Mouse (Mus musculus) MEL (cell line): Measurements from ENCODE around the gene Rad18. TPM values are rescaled to one million over a fixed set of nuclear protein-coding genes. Genes with fewer than 3 reads are reported as not detected.

Source experiments
- DNase-seq: peaks from one replicate; pipeline ENCODE4 v3.0.0; 2011; ENCODE audit warnings: low read depth, low spot score
- H3K27ac ChIP-seq: 2 replicates; pipeline ENCODE4 v1.5.1; 2012; ENCODE audit warnings: low read depth, mild to moderate bottlenecking, control low read depth, low read length, moderate library complexity; ENCODE audit not compliant: control insufficient read depth
- H3K27me3 ChIP-seq, 2 experiments: fragments of 150-350 bp in 1 of 2; sonication (generic) in 1 of 2; 2 replicates each; pipeline ENCODE4 v1.6.1; 2012; ENCODE audit warnings: low read length in 2 of 2, mild to moderate bottlenecking in 2 of 2, improper control_type of control experiment in 1 of 2, moderate library complexity in 1 of 2; ENCODE audit not compliant: insufficient read depth in 2 of 2, control insufficient read depth in 1 of 2
- H3K36me3 ChIP-seq, 2 experiments: 2 replicates each; pipeline ENCODE4 v1.6.1; 2012 to 2014; ENCODE audit warnings: low read length in 2 of 2, improper control_type of control experiment in 1 of 2, inconsistent platforms in 1 of 2, mild to moderate bottlenecking in 1 of 2; ENCODE audit not compliant: insufficient read depth in 2 of 2, control insufficient read depth in 1 of 2
- H3K4me1 ChIP-seq, 2 experiments: fragments of 150-350 bp in 1 of 2; sonication (generic) in 1 of 2; 2 replicates each; pipeline ENCODE4 v1.6.1; 2012; ENCODE audit warnings: low read length in 2 of 2, improper control_type of control experiment in 1 of 2, mild to moderate bottlenecking in 1 of 2; ENCODE audit not compliant: insufficient read depth in 2 of 2, control insufficient read depth in 1 of 2
- H3K4me3 ChIP-seq, 2 experiments: fragments of 150-350 bp in 1 of 2; sonication (generic) in 1 of 2; 2 replicates each; pipeline ENCODE4 v1.5.1; 2012; ENCODE audit warnings: low read depth in 2 of 2, low read length in 2 of 2, mild to moderate bottlenecking in 2 of 2, moderate library complexity in 2 of 2, control low read depth in 1 of 2, improper control_type of control experiment in 1 of 2; ENCODE audit not compliant: control insufficient read depth in 1 of 2, insufficient read depth in 1 of 2
- H3K79me2 ChIP-seq: 2 replicates; pipeline ENCODE4 v1.6.1; 2012; ENCODE audit warnings: mild to moderate bottlenecking, low read length, moderate library complexity; ENCODE audit not compliant: control insufficient read depth, poor library complexity, insufficient read depth
- H3K9ac ChIP-seq: 2 replicates; pipeline ENCODE4 v1.6.1; 2012; ENCODE audit warnings: low read depth, mild to moderate bottlenecking, control low read depth, low read length, moderate library complexity; ENCODE audit not compliant: control insufficient read depth, poor library complexity, severe bottlenecking
- H3K9me3 ChIP-seq: fragments of 150-350 bp; sonication (generic); replicated peaks from 2 replicates; pipeline ENCODE4 v1.6.1; 2012; ENCODE audit warnings: mild to moderate bottlenecking, low read length, improper control_type of control experiment, moderate library complexity; ENCODE audit not compliant: insufficient read depth
- BHLHE40 ChIP-seq: IDR thresholded peaks from 2 replicates; pipeline ENCODE4 v1.6.1; 2012; ENCODE audit warnings: low read depth, mild to moderate bottlenecking, inconsistent platforms, low read length, improper control_type of control experiment, borderline replicate concordance
- CHD1 ChIP-seq: IDR thresholded peaks from 2 replicates; pipeline ENCODE4 v1.6.1; 2012; ENCODE audit warnings: low read depth, mild to moderate bottlenecking, inconsistent platforms, low read length, improper control_type of control experiment
- CHD2 ChIP-seq: IDR thresholded peaks from 2 replicates; pipeline ENCODE4 v1.6.1; 2011; ENCODE audit warnings: low read length, improper control_type of control experiment
- CTCF ChIP-seq, 3 experiments: IDR thresholded peaks in 2 of 3; conservative IDR thresholded peaks in 1 of 3; 2 replicates each; pipeline ENCODE4 v1.5.1; 2011 to 2012; ENCODE audit warnings: low read length in 3 of 3, low read depth in 2 of 3, mild to moderate bottlenecking in 2 of 3, improper control_type of control experiment in 1 of 3, inconsistent platforms in 1 of 3, mixed read lengths in 1 of 3, moderate library complexity in 1 of 3; ENCODE audit not compliant: control insufficient read depth in 1 of 3, insufficient read depth in 1 of 3, poor library complexity in 1 of 3, severe bottlenecking in 1 of 3
- E2F4 ChIP-seq: IDR thresholded peaks from 2 replicates; pipeline ENCODE4 v1.6.1; 2011; ENCODE audit warnings: low read depth, low read length, improper control_type of control experiment, borderline replicate concordance
- ELF1 ChIP-seq: IDR thresholded peaks from 2 replicates; pipeline ENCODE4 v1.6.1; 2014; ENCODE audit warnings: low read depth, mild to moderate bottlenecking, inconsistent platforms, low read length, improper control_type of control experiment, moderate library complexity
- EP300 ChIP-seq, 2 experiments: IDR thresholded peaks; 2 replicates each; pipeline ENCODE4 v1.6.1; 2011; ENCODE audit warnings: improper control_type of control experiment in 2 of 2, low read length in 2 of 2, low read depth in 1 of 2, mild to moderate bottlenecking in 1 of 2
- GATA1 ChIP-seq: IDR thresholded peaks from 2 replicates; pipeline ENCODE4 v1.6.1; 2011; ENCODE audit warnings: low read depth, low read length, improper control_type of control experiment
- HCFC1 ChIP-seq: IDR thresholded peaks from 2 replicates; pipeline ENCODE4 v1.6.1; 2012; ENCODE audit warnings: low read depth, mild to moderate bottlenecking, inconsistent platforms, low read length, improper control_type of control experiment, moderate library complexity
- JUND ChIP-seq: IDR thresholded peaks from 2 replicates; pipeline ENCODE4 v1.6.1; 2011; ENCODE audit warnings: low read depth, mild to moderate bottlenecking, improper control_type of control experiment, low read length
- MAFK ChIP-seq: IDR thresholded peaks from 2 replicates; pipeline ENCODE4 v1.6.1; 2011; ENCODE audit warnings: low read depth, mild to moderate bottlenecking, low read length, improper control_type of control experiment, borderline replicate concordance
- MAZ ChIP-seq: IDR thresholded peaks from 2 replicates; pipeline ENCODE4 v1.6.1; 2012; ENCODE audit warnings: low read depth, mild to moderate bottlenecking, inconsistent platforms, low read length, improper control_type of control experiment
- MEF2A ChIP-seq: IDR thresholded peaks from 2 replicates; pipeline ENCODE4 v1.6.1; 2014; ENCODE audit warnings: low read depth, mild to moderate bottlenecking, inconsistent platforms, low read length, improper control_type of control experiment; ENCODE audit not compliant: poor library complexity, insufficient replicate concordance, severe bottlenecking; ENCODE audit errors: extremely low read depth
- MXI1 ChIP-seq: IDR thresholded peaks from 2 replicates; pipeline ENCODE4 v1.6.1; 2011; ENCODE audit warnings: mild to moderate bottlenecking, low read depth, low read length, improper control_type of control experiment
- MYC ChIP-seq: IDR thresholded peaks from 2 replicates; pipeline ENCODE4 v1.6.1; 2011; ENCODE audit warnings: low read depth, mild to moderate bottlenecking, low read length, improper control_type of control experiment, moderate library complexity
- NELFE ChIP-seq: IDR thresholded peaks from 2 replicates; pipeline ENCODE4 v1.6.1; 2011; ENCODE audit warnings: low read depth, low read length, improper control_type of control experiment
- NRF1 ChIP-seq: IDR thresholded peaks from 2 replicates; pipeline ENCODE4 v1.6.1; 2014; ENCODE audit warnings: low read depth, mild to moderate bottlenecking, inconsistent platforms, low read length, improper control_type of control experiment, moderate library complexity; ENCODE audit not compliant: poor library complexity, insufficient read depth, severe bottlenecking
- POLR2AphosphoS2 ChIP-seq: IDR thresholded peaks from 2 replicates; pipeline ENCODE4 v1.6.1; 2011; ENCODE audit warnings: low read length, improper control_type of control experiment
- RCOR1 ChIP-seq: IDR thresholded peaks from 2 replicates; pipeline ENCODE4 v1.6.1; 2012; ENCODE audit warnings: low read depth, mild to moderate bottlenecking, inconsistent platforms, low read length, improper control_type of control experiment
- SIN3A ChIP-seq: IDR thresholded peaks from 2 replicates; pipeline ENCODE4 v1.6.1; 2012; ENCODE audit warnings: low read length, improper control_type of control experiment, inconsistent platforms
- TBP ChIP-seq: IDR thresholded peaks from 2 replicates; pipeline ENCODE4 v1.8.0; 2011; ENCODE audit warnings: low read depth, low read length, improper control_type of control experiment
- TCF12 ChIP-seq: IDR thresholded peaks from 2 replicates; pipeline ENCODE4 v1.6.1; 2014; ENCODE audit warnings: low read depth, mild to moderate bottlenecking, inconsistent platforms, low read length, improper control_type of control experiment, moderate library complexity
- USF2 ChIP-seq, 2 experiments: IDR thresholded peaks; 2 replicates each; pipeline ENCODE4 v1.6.1; 2011 to 2012; ENCODE audit warnings: improper control_type of control experiment in 2 of 2, low read length in 2 of 2, borderline replicate concordance in 1 of 2, inconsistent platforms in 1 of 2, low read depth in 1 of 2, mild to moderate bottlenecking in 1 of 2; ENCODE audit not compliant: insufficient read depth in 1 of 2
- ZC3H11A ChIP-seq: IDR thresholded peaks from 2 replicates; pipeline ENCODE4 v1.6.1; 2012; ENCODE audit warnings: low read depth, mild to moderate bottlenecking, inconsistent platforms, low read length, improper control_type of control experiment
- ZKSCAN1 ChIP-seq: IDR thresholded peaks from 2 replicates; pipeline ENCODE4 v1.6.1; 2012; ENCODE audit warnings: low read depth, mild to moderate bottlenecking, inconsistent platforms, low read length, improper control_type of control experiment, moderate library complexity
- ZMIZ1 ChIP-seq: IDR thresholded peaks from 2 replicates; pipeline ENCODE4 v1.6.1; 2012; ENCODE audit warnings: low read depth, mild to moderate bottlenecking, inconsistent platforms, low read length, improper control_type of control experiment, moderate library complexity
- ZNF384 ChIP-seq: IDR thresholded peaks from 2 replicates; pipeline ENCODE4 v1.6.1; 2012; ENCODE audit warnings: low read depth, mild to moderate bottlenecking, inconsistent platforms, low read length, improper control_type of control experiment
- polyA plus RNA-seq, 2 experiments: library from polyadenylated mRNA; stranded (reverse) in 1 of 2; unstranded in 1 of 2; fragments of >175 nt in 1 of 2; fragments of >200 nt in 1 of 2; gene quantifications; 2 replicates each; pipeline versions ENCODE4 v1.2.1 to v1.2.4; 2012; ENCODE audit warnings: low replicate concordance in 2 of 2, low read depth in 1 of 2; ENCODE audit not compliant: insufficient read length in 2 of 2, insufficient read depth in 1 of 2, missing spikeins in 1 of 2
- total RNA-seq: library from RNA; depleted of rRNA; stranded (reverse); fragments of 300-350 nt; gene quantifications from 2 replicates; pipeline ENCODE4 v1.2.3, GENCODE M21; 2012

Gene Rad18
- total and polyA plus RNA-seq, 3 experiments = 17.3 to 23.2 TPM; not detected in 1

GRCm38 (mm10) chr6:112699115-112699514 is 2.6 kb upstream of the Rad18 start:
- TF ChIP-seq RCOR1 = no peak
- no peak for TF ChIP-seq HCFC1
- TF ChIP-seq TBP = no peak
- no peak for TF ChIP-seq CTCF (IDR thresholded peaks at IDR 0.05 in 2 of 3, conservative IDR thresholded peaks at IDR 0.05 in 1 of 3; ENCODE audit: control insufficient read depth in 1 of 3, insufficient read depth in 1 of 3, low read depth in 2 of 3, low read length in 3 of 3, poor library complexity in 1 of 3, severe bottlenecking in 1 of 3)
- TF ChIP-seq MEF2A = no peak
- no peak for TF ChIP-seq MXI1
- TF ChIP-seq CHD2 = no peak
- TF ChIP-seq NELFE = no peak
- TF ChIP-seq TCF12 = no peak
- no peak for TF ChIP-seq EP300 (IDR thresholded peaks at IDR 0.05; ENCODE audit: low read depth in 1 of 2, low read length in 2 of 2)
- no peak for TF ChIP-seq CHD1
- TF ChIP-seq GATA1 = no peak
- TF ChIP-seq POLR2AphosphoS2 = no peak
- no peak for TF ChIP-seq USF2 (IDR thresholded peaks at IDR 0.05; ENCODE audit: borderline replicate concordance in 1 of 2, insufficient read depth in 1 of 2, low read depth in 1 of 2, low read length in 2 of 2)
- no peak for TF ChIP-seq ZNF384
- H3K27me3 ChIP-seq = no peaks in the 10 kb centered on the region
- no peak overlapping the region for H3K9ac ChIP-seq
- H3K79me2 ChIP-seq = peaks cover 17% of the 10 kb centered on the region
- H3K4me3 ChIP-seq = no peak overlapping the region
- no peaks in the 10 kb centered on the region for H3K9me3 ChIP-seq
- no peak overlapping the region for H3K27ac ChIP-seq
- peaks cover 0 to 9% of the 10 kb centered on the region in 2 experiments; a peak in 2 of 4 replicates for H3K36me3 ChIP-seq
- no peak for DNase-seq
- H3K4me1 ChIP-seq = peaks cover 0 to 3% of the 10 kb centered on the region in 2 experiments; a peak in 1 of 4 replicates

- no peak overlapping the region for H3K9ac ChIP-seq
- H3K4me3 ChIP-seq = no peak overlapping the region
- H3K9me3 ChIP-seq = no peaks in the 10 kb centered on the region
- DNase-seq = no peak
- peaks cover 0 to 11% of the 10 kb centered on the region in 2 experiments; a peak in 2 of 4 replicates for H3K4me1 ChIP-seq
- peaks cover 17% of the 10 kb centered on the region for H3K79me2 ChIP-seq
- H3K27me3 ChIP-seq = no peaks in the 10 kb centered on the region
- H3K27ac ChIP-seq = no peak overlapping the region
- H3K36me3 ChIP-seq = peaks cover 2 to 24% of the 10 kb centered on the region in 2 experiments; a peak in 2 of 4 replicates
- no peak for TF ChIP-seq SIN3A
- TF ChIP-seq USF2 (IDR thresholded peaks at IDR 0.05; ENCODE audit: borderline replicate concordance in 1 of 2, insufficient read depth in 1 of 2, low read depth in 1 of 2, low read length in 2 of 2) = no peak
- no peak for TF ChIP-seq MYC
- no peak for TF ChIP-seq EP300 (IDR thresholded peaks at IDR 0.05; ENCODE audit: low read depth in 1 of 2, low read length in 2 of 2)
- TF ChIP-seq ZMIZ1 = no peak
- no peak for TF ChIP-seq ELF1
- no peak for TF ChIP-seq NRF1
- TF ChIP-seq MAZ = no peak
- TF ChIP-seq BHLHE40 = no peak
- TF ChIP-seq CHD2 = no peak
- TF ChIP-seq CTCF (IDR thresholded peaks at IDR 0.05 in 2 of 3, conservative IDR thresholded peaks at IDR 0.05 in 1 of 3; ENCODE audit: control insufficient read depth in 1 of 3, insufficient read depth in 1 of 3, low read depth in 2 of 3, low read length in 3 of 3, poor library complexity in 1 of 3, severe bottlenecking in 1 of 3) = no peak
- TF ChIP-seq ZKSCAN1 = no peak
- no peak for TF ChIP-seq E2F4
- TF ChIP-seq MAFK = no peak
- no peak for TF ChIP-seq ZC3H11A
- TF ChIP-seq JUND = no peak
- no peak for TF ChIP-seq RCOR1
These were observed 2.0 kb downstream of the Rad18 start for GRCm38 (mm10) chr6:112694492-112694891.
